Mouse (Mus musculus): ENCODE measurements around the gene Plscr2.

Gene Plscr2

GRCm38 (mm10) chr9:92282563-92283171, 7.3 kb downstream of the Plscr2 start:
- TF ChIP-seq POU5F1 (IDR thresholded peaks at IDR 0.05; ENCODE audit: borderline replicate concordance, low read length) (no peak), CTCF (conservative IDR thresholded peaks at IDR 0.05; ENCODE audit: low read length) (no peak), NANOG (IDR thresholded peaks at IDR 0.05; ENCODE audit: borderline replicate concordance, low read length) (no peak)
- Histone ChIP-seq H3K4me3 (replicated peaks; ENCODE audit: low read length) (no peak overlapping the region), H3K4me1 (replicated peaks; ENCODE audit: low read depth, low read length) (no peaks in the 10 kb centered on the region), H3K36me3 (ENCODE audit: insufficient read depth, low read length) (no peaks in the 10 kb centered on the region), H3K27me3 (ENCODE audit: insufficient read depth, low read length) (no peaks in the 10 kb centered on the region), H3K9me3 (ENCODE audit: low read length) (no peaks in the 10 kb centered on the region)

GRCm38 (mm10) chr9:92289675-92290074, 14.3 kb downstream of the Plscr2 start:
- H3K4me1 ChIP-seq (replicated peaks; ENCODE audit: low read depth, low read length), result no peaks in the 10 kb centered on the region
- no peak for TF ChIP-seq CTCF (conservative IDR thresholded peaks at IDR 0.05; ENCODE audit: low read length)
- no peak for TF ChIP-seq POU5F1 (IDR thresholded peaks at IDR 0.05; ENCODE audit: borderline replicate concordance, low read length)
- no peak for TF ChIP-seq NANOG (IDR thresholded peaks at IDR 0.05; ENCODE audit: borderline replicate concordance, low read length)
- no peaks in the 10 kb centered on the region for H3K9me3 ChIP-seq (ENCODE audit: low read length)
- no peaks in the 10 kb centered on the region for H3K27me3 ChIP-seq (ENCODE audit: insufficient read depth, low read length)
- H3K4me3 ChIP-seq (replicated peaks; ENCODE audit: low read length), result no peak overlapping the region
- H3K36me3 ChIP-seq (ENCODE audit: insufficient read depth, low read length), result no peaks in the 10 kb centered on the region

GRCm38 (mm10) chr9:92292169-92292568, 16.8 kb downstream of the Plscr2 start:
- H3K4me3 ChIP-seq (replicated peaks; ENCODE audit: low read length), result no peak overlapping the region
- no peaks in the 10 kb centered on the region for H3K9me3 ChIP-seq (ENCODE audit: low read length)
- no peaks in the 10 kb centered on the region for H3K27me3 ChIP-seq (ENCODE audit: insufficient read depth, low read length)
- TF ChIP-seq POU5F1 (IDR thresholded peaks at IDR 0.05; ENCODE audit: borderline replicate concordance, low read length) (no peak), NANOG (IDR thresholded peaks at IDR 0.05; ENCODE audit: borderline replicate concordance, low read length) (no peak), CTCF (conservative IDR thresholded peaks at IDR 0.05; ENCODE audit: low read length) (no peak)
- no peaks in the 10 kb centered on the region for H3K36me3 ChIP-seq (ENCODE audit: insufficient read depth, low read length)
- H3K4me1 ChIP-seq (replicated peaks; ENCODE audit: low read depth, low read length), result no peaks in the 10 kb centered on the region

GRCm38 (mm10) chr9:92292922-92293321, 17.5 kb downstream of the Plscr2 start:
- no peak overlapping the region for H3K4me3 ChIP-seq (replicated peaks; ENCODE audit: low read length)
- H3K4me1 ChIP-seq (replicated peaks; ENCODE audit: low read depth, low read length), result no peaks in the 10 kb centered on the region
- H3K27me3 ChIP-seq (ENCODE audit: insufficient read depth, low read length), result no peaks in the 10 kb centered on the region
- no peak for TF ChIP-seq POU5F1 (IDR thresholded peaks at IDR 0.05; ENCODE audit: borderline replicate concordance, low read length)
- TF ChIP-seq CTCF (conservative IDR thresholded peaks at IDR 0.05; ENCODE audit: low read length), result no peak
- no peak for TF ChIP-seq NANOG (IDR thresholded peaks at IDR 0.05; ENCODE audit: borderline replicate concordance, low read length)
- no peaks in the 10 kb centered on the region for H3K9me3 ChIP-seq (ENCODE audit: low read length)
- H3K36me3 ChIP-seq (ENCODE audit: insufficient read depth, low read length), result no peaks in the 10 kb centered on the region

GRCm38 (mm10) chr9:92293560-92294548, 18.5 kb downstream of the Plscr2 start:
- H3K4me3 ChIP-seq (replicated peaks; ENCODE audit: low read length), result no peak overlapping the region
- no peaks in the 10 kb centered on the region for H3K4me1 ChIP-seq (replicated peaks; ENCODE audit: low read depth, low read length)
- no peaks in the 10 kb centered on the region for H3K9me3 ChIP-seq (ENCODE audit: low read length)
- TF ChIP-seq NANOG (IDR thresholded peaks at IDR 0.05; ENCODE audit: borderline replicate concordance, low read length), result no peak
- no peak for TF ChIP-seq POU5F1 (IDR thresholded peaks at IDR 0.05; ENCODE audit: borderline replicate concordance, low read length)
- no peak for TF ChIP-seq CTCF (conservative IDR thresholded peaks at IDR 0.05; ENCODE audit: low read length)
- no peaks in the 10 kb centered on the region for H3K36me3 ChIP-seq (ENCODE audit: insufficient read depth, low read length)
- H3K27me3 ChIP-seq (ENCODE audit: insufficient read depth, low read length), result no peaks in the 10 kb centered on the region

GRCm38 (mm10) chr9:92298288-92298687, 22.9 kb downstream of the Plscr2 start:
- Histone ChIP-seq H3K4me1 (replicated peaks; ENCODE audit: low read depth, low read length) (no peaks in the 10 kb centered on the region), H3K9me3 (ENCODE audit: low read length) (no peaks in the 10 kb centered on the region), H3K4me3 (replicated peaks; ENCODE audit: low read length) (no peak overlapping the region), H3K36me3 (ENCODE audit: insufficient read depth, low read length) (no peaks in the 10 kb centered on the region), H3K27me3 (ENCODE audit: insufficient read depth, low read length) (no peaks in the 10 kb centered on the region)
- no peak for TF ChIP-seq POU5F1 (IDR thresholded peaks at IDR 0.05; ENCODE audit: borderline replicate concordance, low read length)
- no peak for TF ChIP-seq NANOG (IDR thresholded peaks at IDR 0.05; ENCODE audit: borderline replicate concordance, low read length)
- no peak for TF ChIP-seq CTCF (conservative IDR thresholded peaks at IDR 0.05; ENCODE audit: low read length)

GRCm38 (mm10) chr9:92301213-92301612, 25.8 kb downstream of the Plscr2 start:
- no peak for TF ChIP-seq NANOG (IDR thresholded peaks at IDR 0.05; ENCODE audit: borderline replicate concordance, low read length)
- no peak for TF ChIP-seq CTCF (conservative IDR thresholded peaks at IDR 0.05; ENCODE audit: low read length)
- TF ChIP-seq POU5F1 (IDR thresholded peaks at IDR 0.05; ENCODE audit: borderline replicate concordance, low read length), result no peak
- H3K27me3 ChIP-seq (ENCODE audit: insufficient read depth, low read length), result no peaks in the 10 kb centered on the region
- no peaks in the 10 kb centered on the region for H3K9me3 ChIP-seq (ENCODE audit: low read length)
- H3K4me3 ChIP-seq (replicated peaks; ENCODE audit: low read length), result no peak overlapping the region
- H3K36me3 ChIP-seq (ENCODE audit: insufficient read depth, low read length), result no peaks in the 10 kb centered on the region
- H3K4me1 ChIP-seq (replicated peaks; ENCODE audit: low read depth, low read length), result no peaks in the 10 kb centered on the region

GRCm38 (mm10) chr9:92305075-92305474, 29.7 kb downstream of the Plscr2 start:
- no peak for TF ChIP-seq NANOG (IDR thresholded peaks at IDR 0.05; ENCODE audit: borderline replicate concordance, low read length)
- no peak for TF ChIP-seq CTCF (conservative IDR thresholded peaks at IDR 0.05; ENCODE audit: low read length)
- no peak for TF ChIP-seq POU5F1 (IDR thresholded peaks at IDR 0.05; ENCODE audit: borderline replicate concordance, low read length)
- Histone ChIP-seq H3K4me3 (replicated peaks; ENCODE audit: low read length) (no peak overlapping the region), H3K36me3 (ENCODE audit: insufficient read depth, low read length) (no peaks in the 10 kb centered on the region), H3K9me3 (ENCODE audit: low read length) (no peaks in the 10 kb centered on the region), H3K27me3 (ENCODE audit: insufficient read depth, low read length) (no peaks in the 10 kb centered on the region), H3K4me1 (replicated peaks; ENCODE audit: low read depth, low read length) (no peaks in the 10 kb centered on the region)

Data from E14TG2a.4 (cell line).